Mouse (Mus musculus) T-helper 17 cell (primary cell): Measurements from ENCODE around the gene Col5a2.
"Not testable (repeated sequence)": the region's sequence is repeated elsewhere in the genome, so short reads cannot be mapped to it uniquely, and the experiment has no call there.

Source experiments
- in situ Hi-C, 2 experiments: fragments of 300-600 bp; cut with MboI, MseI; formaldehyde crosslinking; loops; 1 replicate in 1 of 2; 2 replicates in 1 of 2; pipeline ENCODE4 v1.15.1; 2025; ENCODE audit warnings: high pct_unique_total_duplicates in 2 of 2

The Col5a2 gene

DNA sequence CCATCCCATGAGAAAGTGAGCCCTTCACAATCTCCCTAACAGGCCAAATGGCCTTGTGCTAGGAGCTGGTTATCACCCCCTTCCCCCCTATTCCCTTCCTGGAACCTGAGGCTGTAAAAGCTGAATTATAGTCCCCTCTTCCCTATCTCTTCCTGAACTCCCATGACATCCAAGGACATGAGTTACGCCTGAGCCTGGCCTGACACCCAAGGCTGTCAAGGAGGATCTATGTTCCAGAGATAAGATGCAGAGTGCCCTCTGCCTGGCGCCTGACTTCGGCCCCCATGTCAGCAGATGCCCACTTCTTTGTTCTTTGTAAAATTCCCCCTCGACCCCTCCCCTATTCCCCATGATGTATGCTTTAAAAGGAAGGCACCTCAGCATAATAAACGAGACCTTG, 73.9 kb downstream of the Col5a2 start:
- in situ Hi-C loops, result not testable (repeated sequence)

DNA sequence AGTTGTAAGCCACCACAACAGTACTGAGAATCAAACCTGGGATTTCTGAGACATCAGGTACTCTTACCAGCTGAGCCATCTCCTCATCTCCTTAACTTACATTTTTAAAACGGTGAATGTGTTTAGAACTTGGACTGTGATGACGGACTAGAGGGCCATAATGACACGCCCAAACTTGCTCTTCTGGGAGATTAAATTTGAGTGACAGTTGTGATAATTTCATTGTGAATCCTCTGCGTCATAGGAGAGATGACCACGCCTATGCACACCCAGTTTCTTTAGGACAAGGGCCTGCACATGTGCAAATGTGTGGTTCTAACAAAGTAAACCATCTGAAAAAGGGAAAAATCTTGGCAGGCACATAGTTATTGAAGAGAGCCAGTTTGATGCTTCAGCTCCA, 79.2 kb downstream of the Col5a2 start:
- in situ Hi-C loops, result no loop called here

DNA sequence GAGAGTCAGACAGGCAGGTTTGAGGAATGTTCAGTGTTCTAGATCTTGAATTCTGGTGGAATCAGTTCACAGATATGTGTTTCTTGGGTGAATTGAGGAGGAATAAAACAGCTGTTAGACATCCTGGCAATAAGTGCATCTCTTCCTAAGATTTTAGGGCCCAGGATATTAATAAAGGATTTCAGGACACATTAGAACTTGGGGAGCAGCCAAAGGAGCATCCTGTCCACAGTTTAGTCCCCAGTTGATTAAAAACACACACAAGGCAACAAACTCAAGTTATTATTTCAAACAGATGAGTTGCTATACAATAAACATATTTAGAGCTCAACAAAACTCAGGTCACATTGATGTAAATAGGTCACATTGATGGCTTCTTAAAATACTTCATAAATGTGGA, 82.5 kb downstream of the Col5a2 start:
- in situ Hi-C loops, result no loop called here

DNA sequence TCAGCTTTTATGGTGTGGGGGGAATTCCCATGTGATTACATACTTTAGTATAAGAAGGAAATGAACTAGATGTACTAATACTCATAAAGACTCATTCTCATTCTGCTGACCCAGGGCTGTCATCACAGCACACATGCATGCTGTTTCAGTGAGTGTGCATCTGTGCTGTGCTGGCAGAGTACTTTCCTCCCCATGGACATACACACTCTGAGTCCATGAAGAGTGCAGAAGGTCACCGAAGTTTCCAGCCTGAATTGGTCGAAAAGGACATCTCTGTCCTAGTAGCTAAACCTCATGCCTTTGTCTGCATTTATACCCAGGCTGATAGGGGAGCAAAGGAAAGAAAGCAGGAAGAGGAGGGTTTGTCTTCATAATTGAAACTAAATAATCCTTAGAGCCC, 83.2 kb downstream of the Col5a2 start:
- in situ Hi-C loops, result no loop called here

DNA sequence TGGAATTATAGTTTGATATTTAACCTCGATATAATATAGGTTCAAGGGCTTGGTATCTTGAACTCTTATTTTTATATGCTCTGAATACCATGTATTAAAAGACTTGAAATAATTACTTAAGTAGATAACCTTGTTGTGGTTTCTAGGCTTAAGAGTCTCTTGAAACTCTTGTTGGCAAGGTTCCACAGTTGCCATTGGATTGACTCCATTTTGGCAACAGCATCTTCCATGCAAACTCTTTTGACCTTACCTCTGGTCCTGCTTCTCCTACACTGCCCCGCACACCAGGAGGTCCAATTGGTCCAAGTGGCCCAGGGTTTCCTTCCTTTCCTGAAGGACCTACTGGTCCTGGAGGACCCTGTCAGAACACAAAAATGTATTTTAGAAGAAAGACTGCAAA, 121.2 kb downstream of the Col5a2 start:
- in situ Hi-C loops, result no loop called here

DNA sequence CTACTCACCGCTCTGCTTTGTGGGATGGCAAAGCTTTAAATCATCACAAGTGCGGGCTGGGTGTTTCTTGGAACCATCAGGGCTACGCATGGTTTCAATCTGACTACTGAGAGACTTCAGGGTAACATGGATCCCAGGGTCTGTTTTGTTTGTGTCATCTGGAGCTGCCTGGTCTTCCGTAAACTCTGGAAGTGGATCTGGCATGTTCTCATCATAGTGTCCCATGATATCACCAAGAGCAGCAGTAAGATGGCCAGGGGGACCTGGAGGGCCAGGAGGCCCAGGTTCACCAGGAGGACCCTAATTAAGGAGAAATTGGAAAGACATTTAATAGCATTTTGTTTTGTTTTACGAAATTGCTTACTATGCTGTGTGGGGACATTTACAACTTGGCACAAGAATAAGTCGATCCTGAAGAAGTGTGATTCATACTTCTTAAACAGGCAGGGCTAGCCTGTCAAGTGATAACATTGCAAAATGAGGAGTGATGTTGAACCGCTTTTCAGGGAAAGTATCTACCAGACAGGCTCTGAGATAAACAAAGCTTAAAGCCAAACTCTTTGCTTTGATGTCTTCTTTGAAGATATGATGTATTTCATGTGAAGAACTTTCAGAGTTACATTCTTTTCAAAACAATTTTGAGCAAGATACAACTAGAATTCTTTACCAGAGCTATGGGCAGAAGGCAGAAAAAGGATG, 122.9 kb downstream of the Col5a2 start:
- in situ Hi-C loops, result no loop called here

DNA sequence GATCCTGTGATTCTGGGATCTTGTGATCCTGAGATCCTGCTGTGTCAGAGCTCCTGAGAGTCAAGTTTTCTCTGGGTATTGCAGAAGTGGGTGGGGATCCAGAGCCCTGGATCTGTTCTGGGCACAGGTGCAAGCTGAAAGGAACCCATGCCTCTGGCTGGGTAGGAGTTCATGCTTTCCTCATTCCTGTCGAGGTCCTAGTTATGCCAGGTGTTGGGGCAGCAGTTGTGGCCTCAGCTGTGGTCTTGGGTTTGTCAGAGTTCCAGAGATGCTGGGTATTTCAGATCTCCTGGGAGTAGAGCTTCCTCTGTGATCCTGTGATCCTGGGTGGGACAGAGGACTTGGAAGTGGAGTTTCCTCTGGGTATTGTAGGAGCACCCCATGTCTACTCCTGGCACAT, 137.7 kb downstream of the Col5a2 start:
- in situ Hi-C loops, result no loop called here

DNA sequence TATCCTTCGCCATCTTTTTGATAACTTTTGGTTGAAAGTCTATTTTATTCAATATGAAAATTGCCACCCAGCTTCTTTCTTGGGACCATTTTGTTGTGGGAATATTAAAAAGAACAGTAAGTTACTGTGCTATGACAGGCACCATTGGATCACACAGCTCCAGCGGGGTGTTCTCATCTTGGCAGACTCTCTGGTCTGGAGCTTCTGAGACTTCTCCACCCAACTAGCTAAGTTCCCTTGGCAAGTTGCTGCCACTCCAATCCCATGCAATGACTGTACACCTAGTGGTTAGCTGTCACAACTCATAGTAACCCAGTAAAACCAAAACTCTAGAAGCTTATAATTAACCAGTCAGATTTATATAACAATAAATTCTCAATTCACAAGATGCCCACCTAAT, 139.8 kb downstream of the Col5a2 start:
- in situ Hi-C loops, result no loop called here

DNA sequence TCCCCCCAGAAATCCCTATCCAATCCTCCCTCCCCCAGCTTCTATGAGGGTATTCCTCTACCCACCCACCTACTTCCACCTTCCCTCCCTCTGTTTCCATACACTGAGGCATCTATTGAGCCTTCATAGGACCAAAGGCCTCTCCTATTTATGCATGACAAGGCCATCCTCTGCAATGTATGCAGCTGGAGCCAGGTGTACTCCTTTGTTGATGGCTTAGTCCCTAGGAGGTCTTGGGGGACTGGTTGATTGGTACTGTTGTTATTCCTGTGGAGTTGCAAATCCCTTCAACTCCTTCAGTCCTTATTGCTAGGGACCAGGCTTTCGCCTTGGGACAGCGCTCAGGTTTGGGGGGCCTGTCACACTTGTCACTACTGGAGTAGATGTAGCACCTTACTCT, 143.4 kb downstream of the Col5a2 start:
- in situ Hi-C loops, result no loop called here

DNA sequence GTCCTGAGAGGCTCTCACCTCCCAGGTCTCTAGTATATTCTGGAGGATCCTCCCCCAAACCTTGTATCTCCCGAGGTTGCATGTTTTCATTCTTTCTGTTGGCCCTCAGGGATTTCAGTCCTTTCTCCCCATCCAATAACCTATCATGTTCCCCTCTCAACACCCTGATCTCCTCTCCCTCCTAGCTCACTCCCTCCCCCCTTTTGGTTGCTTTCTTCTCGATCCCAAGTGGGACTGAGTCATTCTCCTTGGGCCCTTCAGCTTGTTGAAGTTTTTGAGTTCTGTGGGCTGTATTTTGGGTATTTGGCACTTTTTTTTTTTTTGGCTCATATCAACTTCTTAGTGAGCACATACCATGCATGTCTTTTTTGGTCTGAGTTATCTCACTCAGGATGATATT, 143.9 kb downstream of the Col5a2 start:
- in situ Hi-C loops, result no loop called here

DNA sequence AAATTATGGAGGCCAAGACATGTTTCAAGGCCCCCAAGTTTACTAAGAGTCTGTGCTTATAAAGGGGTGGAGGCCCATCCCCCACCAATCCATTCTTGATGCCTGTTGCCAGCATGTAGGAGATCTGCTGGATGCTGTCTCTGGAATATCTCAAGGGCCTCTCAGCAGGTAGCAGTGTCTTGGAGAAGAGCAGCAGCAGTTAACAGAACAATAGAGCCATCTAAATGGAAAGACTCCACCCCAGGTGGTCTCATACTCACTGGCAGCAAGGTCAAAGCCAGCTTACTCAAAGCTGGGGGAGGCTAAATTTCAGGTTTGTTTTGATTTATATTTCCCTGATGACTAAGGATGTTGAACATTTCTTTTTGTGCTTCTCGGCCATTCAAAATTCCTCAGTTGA, 145.1 kb downstream of the Col5a2 start:
- in situ Hi-C loops, result no loop called here

DNA sequence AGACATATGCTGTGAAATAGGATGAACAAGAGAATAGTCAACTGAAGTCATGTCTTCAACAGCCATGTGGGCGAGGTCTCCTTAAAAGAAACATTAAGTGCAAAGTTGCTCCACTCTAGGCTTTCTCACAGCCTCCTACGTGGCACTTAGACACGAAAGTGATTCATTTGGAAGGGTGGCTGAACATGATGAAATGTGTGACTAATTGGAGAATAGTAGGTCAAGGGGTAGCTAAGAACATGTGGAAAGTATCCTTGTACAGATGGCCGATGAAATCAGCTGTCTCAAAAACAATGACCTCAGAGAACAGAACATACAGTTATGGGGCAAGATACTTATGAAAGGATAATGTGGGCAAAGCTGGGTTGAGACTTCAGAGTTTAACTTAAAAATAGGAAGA, 147.1 kb downstream of the Col5a2 start:
- in situ Hi-C loops, result no loop called here

DNA sequence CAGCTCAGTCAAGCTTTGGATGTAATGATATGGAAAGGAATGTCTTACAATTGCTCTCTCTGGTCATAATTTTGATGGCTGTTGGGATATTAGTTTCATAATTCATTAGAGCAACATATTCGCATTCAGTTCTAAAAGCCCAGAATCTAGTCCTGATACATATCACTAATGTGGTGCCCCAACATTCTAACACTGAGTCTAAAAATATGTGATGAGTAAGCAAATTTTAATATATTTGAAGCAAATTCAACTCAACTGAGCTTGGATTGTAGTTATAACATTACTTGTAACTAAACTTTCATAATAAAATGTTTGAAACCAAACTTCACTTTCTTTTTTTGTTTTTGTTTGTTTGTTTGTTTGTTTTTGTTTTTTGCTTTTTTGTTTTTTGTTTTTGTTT, 173.9 kb downstream of the Col5a2 start:
- in situ Hi-C loops, result no loop called here
